Mouse (Mus musculus): ENCODE data around the gene Tst.

The Tst gene

GRCm38 (mm10) chr15:78390855-78391254 is 14.9 kb downstream of the Tst start:
- in situ Hi-C loops (cut with MboI, MseI) = no loop called here

GRCm38 (mm10) chr15:78385564-78385963 is 20.1 kb downstream of the Tst start:
- in situ Hi-C loops (cut with MboI, MseI) = no loop called here

GRCm38 (mm10) chr15:78384220-78385116 is 21.2 kb downstream of the Tst start:
- in situ Hi-C loops (cut with MboI, MseI) = no loop called here

- in situ Hi-C loops (cut with MboI, MseI) = no loop called here
These were observed 22.1 kb downstream of the Tst start for GRCm38 (mm10) chr15:78383450-78384219.

- in situ Hi-C loops (cut with MboI, MseI) = no loop called here
These were observed 23.6 kb downstream of the Tst start for GRCm38 (mm10) chr15:78382115-78382514.

- in situ Hi-C loops (cut with MboI, MseI) = no loop called here
These were observed 25.0 kb downstream of the Tst start for GRCm38 (mm10) chr15:78380741-78381140.

GRCm38 (mm10) chr15:78380208-78380607 is 25.5 kb downstream of the Tst start:
- in situ Hi-C loops (cut with MboI, MseI) = no loop called here

GRCm38 (mm10) chr15:78378556-78378955 is 27.2 kb downstream of the Tst start:
- in situ Hi-C loops (cut with MboI, MseI) = no loop called here

GRCm38 (mm10) chr15:78377859-78378258 is 27.8 kb downstream of the Tst start:
- in situ Hi-C loops (cut with MboI, MseI) = no loop called here

- in situ Hi-C loops (cut with MboI, MseI) = no loop called here
These were observed 31.5 kb downstream of the Tst start for GRCm38 (mm10) chr15:78374204-78374603.

GRCm38 (mm10) chr15:78372796-78373195 is 32.9 kb downstream of the Tst start:
- in situ Hi-C loops (cut with MboI, MseI) = no loop called here

GRCm38 (mm10) chr15:78369641-78370040 is 36.1 kb downstream of the Tst start:
- in situ Hi-C loops (cut with MboI, MseI) = no loop called here

GRCm38 (mm10) chr15:78368926-78369346 is 36.8 kb downstream of the Tst start:
- in situ Hi-C loops (cut with MboI, MseI) = no loop called here

- in situ Hi-C loops (cut with MboI, MseI) = no loop called here
These were observed 37.9 kb downstream of the Tst start for GRCm38 (mm10) chr15:78367811-78368210.

- in situ Hi-C loops (cut with MboI, MseI) = no loop called here
These were observed 38.8 kb downstream of the Tst start for GRCm38 (mm10) chr15:78366875-78367274.

GRCm38 (mm10) chr15:78365916-78366315 is 39.8 kb downstream of the Tst start:
- in situ Hi-C loops (cut with MboI, MseI) = no loop called here

- in situ Hi-C loops (cut with MboI, MseI) = no loop called here
These were observed 50.2 kb downstream of the Tst start for GRCm38 (mm10) chr15:78355548-78355947.

- in situ Hi-C loops (cut with MboI, MseI) = loop anchor here (5.0 kb wide), 1 partner anchor 67 kb away; no protein-coding TSS in a partner anchor
These were observed 50.7 kb downstream of the Tst start for GRCm38 (mm10) chr15:78354958-78355357.

- in situ Hi-C loops (cut with MboI, MseI) = loop anchor here (5.0 kb wide), 1 partner anchor 71 kb away; no protein-coding TSS in a partner anchor
These were observed 54.0 kb downstream of the Tst start for GRCm38 (mm10) chr15:78351586-78352165.
